ENCODE assay signal across 17 mouse cellular contexts in the genomic region with DNA sequence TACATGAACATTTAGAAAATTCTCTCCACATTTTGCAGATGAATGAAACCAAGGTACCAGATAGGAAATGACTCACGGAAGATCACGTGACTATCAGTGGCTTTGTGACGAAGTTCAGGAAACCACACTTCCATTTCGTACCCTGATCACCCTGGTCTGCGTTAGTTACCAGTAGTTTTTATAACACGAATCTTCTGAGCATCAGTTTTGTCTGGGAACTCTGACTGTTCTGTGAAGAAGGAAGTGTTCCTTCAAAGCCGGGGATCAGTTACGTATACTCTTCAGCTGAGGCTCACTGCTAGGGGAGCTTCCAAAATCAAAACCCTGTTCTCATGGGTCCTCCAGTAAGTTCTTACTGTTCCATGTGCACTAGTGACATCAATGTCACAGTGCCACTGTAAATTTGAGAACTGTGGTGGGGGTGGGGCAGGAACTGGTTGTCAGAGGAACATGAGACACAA. TPM values are rescaled to one million over a fixed set of nuclear protein-coding genes. Genes with fewer than 3 reads are reported as not detected.
DNase-seq lines count a peak whose midpoint lies in the region; ATAC-seq and TF ChIP-seq lines count a peak whose summit lies in the region.
"Had no signal": no experiment of that assay in that cellular context is flagged by ENCODE, and none has a peak within 500 bp of the region (broad histone marks: within the 10 kb centered on the region; RNA-seq: fewer than 3 reads in every experiment).

No protein-coding gene starts in this region.

- H3K36me3 ChIP-seq in spleen, adult 2 months (ENCODE audit: control insufficient read depth, insufficient read depth, low read length), result no peaks in the 10 kb centered on the region
- H3K36me3 ChIP-seq in forebrain, embryonic 11.5 days (ENCODE audit: control insufficient read depth, insufficient read depth, low read length), result no peaks in the 10 kb centered on the region
- H3K36me3 ChIP-seq: embryonic facial prominence, embryonic 13.5 days; limb, embryonic 12.5 days had no signal

- no peak overlapping the region for H3K4me2 ChIP-seq in forebrain, embryonic 11.5 days (ENCODE audit: low read depth, low read length, severe bottlenecking)
- H3K4me2 ChIP-seq: embryonic facial prominence, embryonic 13.5 days; limb, embryonic 12.5 days had no signal

- 3% methylated on average over 8 of the region's 8 CpGs for WGBS in spleen, adult 2 months
- WGBS in forebrain, embryonic 11.5 days, result 91% methylated on average over 8 of the region's 8 CpGs

- TF ChIP-seq CTCF in spleen, adult 2 months (IDR thresholded peaks at IDR 0.05; ENCODE audit: extremely low read depth, insufficient read depth, insufficient read length, insufficient replicate concordance), result no peak

- H3K9ac ChIP-seq in forebrain, embryonic 11.5 days (ENCODE audit: low read length), result no peak overlapping the region
- H3K9ac ChIP-seq: embryonic facial prominence, embryonic 13.5 days; limb, embryonic 12.5 days had no signal

- H3K27ac ChIP-seq in spleen, adult 2 months (ENCODE audit: insufficient read depth, low read length), result peak overlapping the region; percentile 85
- no peak overlapping the region for H3K27ac ChIP-seq in forebrain, embryonic 11.5 days (ENCODE audit: low read depth, low read length)
- H3K27ac ChIP-seq: embryonic facial prominence, embryonic 13.5 days; limb, embryonic 12.5 days had no signal

- DNase-seq in spleen, adult 2 months (ENCODE audit: low read depth in 1 of 2, low spot score in 2 of 2), result peak; percentile 42 to 94
- no peak for DNase-seq in spleen, adult 18-20 months
- DNase-seq in thymus, postnatal 14 days, result peak; percentile 42
- DNase-seq in forebrain, embryonic 11.5 days (ENCODE audit: low spot score), result no peak
- DNase-seq in heart, adult 9 months (ENCODE audit: low spot score in 2 of 2), result no peak
- no peak for DNase-seq in layer of hippocampus, adult 8-10 months (ENCODE audit: low spot score in 2 of 2)
- DNase-seq: adrenal gland, postnatal 10 days; cerebellum, adult 2 months; gastrocnemius, postnatal 36 days; heart, postnatal 10 days; kidney, adult 18-20 months had no signal

- peak; percentile 76 for ATAC-seq in activated CD4-positive, CD25-positive, alpha-beta regulatory T cell, adult 4 months
- ATAC-seq in megakaryocyte, adult 5-6 weeks (ENCODE audit: poor library complexity, severe bottlenecking), result peak; percentile 69
- no peak for ATAC-seq in forebrain, embryonic 11.5 days (replicated peaks; ENCODE audit: low FRiP score)
- ATAC-seq: forebrain, embryonic 16.5 days had no signal

- no peak for TF ChIP-seq POLR2A in spleen, adult 2 months (IDR thresholded peaks at IDR 0.05; ENCODE audit: low read depth, low read length)

- peaks cover 23% of the 10 kb centered on the region; the same call in 1 of the 2 replicates for H3K4me1 ChIP-seq in spleen, adult 2 months (ENCODE audit: control insufficient read depth, insufficient read depth, insufficient read length)
- H3K4me1 ChIP-seq in forebrain, embryonic 11.5 days (replicated peaks; ENCODE audit: control insufficient read depth, insufficient read depth, low read length), result no peaks in the 10 kb centered on the region
- H3K4me1 ChIP-seq: limb, embryonic 12.5 days had no signal

- no peaks in the 10 kb centered on the region for H3K27me3 ChIP-seq in spleen, adult 2 months (ENCODE audit: control insufficient read depth, insufficient read depth, low read length)
- no peaks in the 10 kb centered on the region for H3K27me3 ChIP-seq in forebrain, embryonic 11.5 days (ENCODE audit: control insufficient read depth, insufficient read depth, low read length)
- H3K27me3 ChIP-seq: embryonic facial prominence, embryonic 13.5 days; limb, embryonic 12.5 days had no signal

- no peaks in the 10 kb centered on the region for H3K9me3 ChIP-seq in forebrain, embryonic 11.5 days (ENCODE audit: control insufficient read depth, low read length)
- H3K9me3 ChIP-seq: embryonic facial prominence, embryonic 13.5 days; limb, embryonic 12.5 days had no signal

- peak overlapping the region; percentile 16; the same call in 1 of the 2 replicates for H3K4me3 ChIP-seq in spleen, adult 2 months (ENCODE audit: extremely low read depth, insufficient read depth, insufficient read length)
- no peak overlapping the region for H3K4me3 ChIP-seq in forebrain, embryonic 11.5 days (ENCODE audit: low read depth, low read length)
- H3K4me3 ChIP-seq: embryonic facial prominence, embryonic 13.5 days; limb, embryonic 12.5 days had no signal

RNA-seq across cellular contexts. Expression of gene Ninj2, which starts 10.2 kb away (rescaled TPM):
- 0.19 TPM in 2 replicates for polyA plus RNA-seq in spleen, adult 2 months (2012; rRNA removed)
- polyA plus RNA-seq in activated CD4-positive, CD25-positive, alpha-beta regulatory T cell, adult 4 months (2017; shearing (Covaris generic)), result 1 to 10 TPM; 2.3 to 2.9 TPM
- total RNA-seq in megakaryocyte, adult 5-6 weeks (2015), result not detected in 2 replicates
- not detected in 2 replicates for total RNA-seq in megakaryocyte, adult 5-6 weeks (2017)
- not detected in 2 replicates for polyA plus RNA-seq in forebrain, embryonic 11.5 days (2014; fragmentation: Nextera tagmentation; extraction: Ambion mirVana)
- 1 to 10 TPM; 1.4 to 3.1 (median 2.3) TPM for total RNA-seq in layer of hippocampus, adult 8-10 months (2022)
- total RNA-seq: adrenal gland, postnatal 10 days; gastrocnemius, postnatal 36 days; heart, postnatal 10 days had no signal
- polyA plus RNA-seq: embryonic facial prominence, embryonic 13.5 days; forebrain, embryonic 16.5 days; limb, embryonic 12.5 days; neural tube, embryonic 11.5 days had no signal

RNA-seq across cellular contexts. Expression of gene Wnk1, which starts 44.5 kb away (rescaled TPM):
- 77.7 and 89.0 TPM in 2 replicates for polyA plus RNA-seq in spleen, adult 2 months (2012; rRNA removed)
- 100 to 1,000 TPM in 1 of 2 experiments, 10 to 100 TPM in 1; 91.0 to 116 TPM for polyA plus RNA-seq in activated CD4-positive, CD25-positive, alpha-beta regulatory T cell, adult 4 months (2017; shearing (Covaris generic))
- total RNA-seq in megakaryocyte, adult 5-6 weeks (2015), result 247 and 264 TPM in 2 replicates
- 206 and 218 TPM in 2 replicates for total RNA-seq in megakaryocyte, adult 5-6 weeks (2017)
- 61.0 and 77.0 TPM in 2 replicates for polyA plus RNA-seq in forebrain, embryonic 11.5 days (2014; fragmentation: Nextera tagmentation; extraction: Ambion mirVana)
- total RNA-seq in layer of hippocampus, adult 8-10 months (2022), result 100 to 1,000 TPM; 212 to 252 (median 217) TPM

Comparison
In these comparisons a context has a peak if more than half of its experiments do, and no peak if none do; other contexts are left out.
1. DNase-seq: peak in spleen, adult 2 months (2 of 2) and thymus, postnatal 14 days (single experiment); none in spleen, adult 18-20 months (0 of 2), forebrain, embryonic 11.5 days (single experiment), heart, adult 9 months (0 of 2) and layer of hippocampus, adult 8-10 months (0 of 2).